Mouse (Mus musculus) c-Kit-positive CD71-positive TER-119-negative erythroid progenitor cells, embryonic 14.5 days (primary cell): ENCODE data around the gene Gm20479.

ENCODE experiments used
- DNase-seq: peaks from one replicate; pipeline ENCODE4 v3.0.0-alpha.2; 2013; ENCODE audit warnings: low read depth

The Gm20479 gene

DNA sequence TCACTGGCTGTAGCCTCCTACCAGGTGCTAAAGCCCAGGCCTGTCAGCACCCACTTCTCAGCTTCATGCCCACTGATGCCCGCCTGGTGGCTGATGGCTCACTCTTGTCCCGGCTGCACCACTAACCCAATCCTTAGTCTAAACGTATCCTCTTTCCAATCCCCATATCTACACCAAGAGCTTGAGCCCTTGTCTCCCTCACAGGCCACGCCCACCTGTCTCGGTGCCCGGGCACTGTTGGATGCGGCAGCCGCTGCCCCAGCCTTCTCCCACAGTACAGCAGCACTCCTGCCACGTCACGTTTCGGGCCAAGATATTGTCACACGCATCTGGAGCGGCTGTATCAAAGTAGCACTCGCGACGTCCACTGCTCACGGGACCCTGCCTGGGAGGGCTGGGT is 46.9 kb downstream of the Gm20479 start:
- DNase-seq, result no peak

DNA sequence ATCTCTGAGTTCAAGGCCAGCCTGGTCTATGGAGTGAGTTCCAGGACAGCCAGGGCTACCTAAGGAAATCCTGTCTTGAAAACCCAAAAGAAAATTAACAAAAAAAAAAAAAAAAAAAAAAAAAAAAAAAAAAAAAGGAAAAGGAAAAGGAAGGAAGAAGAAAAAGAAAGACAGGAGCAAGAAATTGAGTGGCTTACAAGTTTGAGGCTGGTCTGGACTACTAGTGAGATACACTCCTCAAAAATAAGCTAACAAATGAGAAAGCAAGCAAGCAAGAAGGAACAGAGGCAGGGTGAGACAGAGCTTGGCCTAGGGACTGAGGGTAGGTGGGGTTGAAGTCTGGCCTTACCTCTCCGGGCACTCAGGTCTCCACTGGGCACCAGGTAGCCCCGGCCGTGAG is 47.4 kb downstream of the Gm20479 start:
- no peak for DNase-seq

GRCm38 (mm10) chr7:27308821-27309549 is 48.2 kb downstream of the Gm20479 start:
- no peak for DNase-seq

GRCm38 (mm10) chr7:27307551-27307950 is 49.7 kb downstream of the Gm20479 start:
- DNase-seq, result no peak

DNA sequence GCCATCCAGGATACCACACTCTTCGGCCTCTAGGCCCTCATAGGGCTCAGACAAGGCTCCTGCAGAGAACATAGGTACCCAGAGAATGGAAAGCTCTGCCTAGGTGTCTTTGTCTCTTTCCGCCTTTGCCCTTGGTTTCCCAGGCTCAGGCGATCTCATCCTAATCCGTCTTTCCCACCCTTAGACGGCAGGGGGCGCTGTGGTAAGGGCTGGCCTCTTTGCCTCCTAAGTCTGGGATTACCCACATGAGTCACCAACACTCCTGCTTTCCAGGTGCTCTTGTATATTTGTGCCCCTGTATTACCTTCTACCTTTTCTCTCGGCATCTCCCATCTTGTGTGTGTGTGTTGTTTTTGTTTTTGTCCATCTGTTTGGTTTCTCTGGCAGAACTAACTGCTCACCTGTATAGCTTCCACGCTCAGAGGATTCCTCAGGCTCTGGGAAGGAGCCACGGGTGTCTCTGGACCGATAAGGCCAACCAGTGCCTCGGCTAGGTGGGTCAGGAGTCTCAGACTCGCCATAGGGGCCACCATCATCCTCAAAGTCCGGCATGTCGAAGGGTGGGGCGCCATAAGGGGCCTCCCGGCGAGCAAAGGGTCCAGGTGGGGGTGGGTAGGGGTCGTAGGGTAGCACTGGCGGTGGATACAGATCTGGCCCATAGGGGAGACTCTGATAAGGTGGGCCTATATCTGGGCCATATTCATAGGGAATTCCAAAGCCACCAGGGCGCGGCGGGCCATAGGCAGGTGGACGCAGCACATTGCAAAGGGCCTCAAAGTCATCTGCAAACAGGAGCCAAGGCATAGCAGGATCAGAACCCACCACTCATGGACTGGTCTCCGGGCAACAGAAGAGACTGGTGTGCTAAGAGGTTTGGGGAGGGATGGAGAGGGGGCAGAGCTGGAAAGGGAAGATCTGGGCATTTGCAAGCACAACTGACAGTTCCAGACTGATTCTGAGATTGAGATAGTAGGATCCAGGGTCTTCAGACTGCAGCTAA is 50.8 kb downstream of the Gm20479 start:
- DNase-seq, result no peak

GRCm38 (mm10) chr7:27305091-27305730 is 52.0 kb downstream of the Gm20479 start:
- DNase-seq, result no peak
